ENCODE assay signal across 8 mouse cellular contexts in genomic region chr1:72710753-72711653, GRCm38 (mm10). TPM values are rescaled to one million over a fixed set of nuclear protein-coding genes. Genes with fewer than 3 reads are reported as not detected.
DNase-seq lines count a peak whose midpoint lies in the region; ATAC-seq and TF ChIP-seq lines count a peak whose summit lies in the region.

Gene Rpl37a, plus strand, starts transcription at chr1:72711290.

- no peaks in the 10 kb centered on the region for H3K9me3 ChIP-seq in embryonic facial prominence, embryonic 15.5 days (replicated peaks)
- no peaks in the 10 kb centered on the region for H3K9me3 ChIP-seq in kidney, embryonic 14.5 days (ENCODE audit: control insufficient read depth, low read length)
- H3K9me3 ChIP-seq in limb, embryonic 15.5 days: no peaks in the 10 kb centered on the region

- peak; percentile 88 for TF ChIP-seq POLR2A in bone marrow, adult 2 months (IDR thresholded peaks at IDR 0.05; ENCODE audit: borderline replicate concordance, control insufficient read depth, low read depth, low read length)

- ATAC-seq in embryonic facial prominence, embryonic 15.5 days (ENCODE audit: insufficient number of reproducible peaks, low FRiP score, low TSS enrichment, low read depth): peak; percentile 93
- peak; percentile 91 for ATAC-seq in kidney, embryonic 14.5 days (ENCODE audit: low FRiP score, low TSS enrichment)
- peak; percentile 85 for ATAC-seq in limb, embryonic 15.5 days (ENCODE audit: insufficient number of reproducible peaks, low FRiP score, low TSS enrichment, low read depth)

- DNase-seq in 416B (ENCODE audit: low read depth): peak; percentile 94
- peak; percentile 93 to 95 for DNase-seq in heart, adult 9 months (ENCODE audit: low spot score in 2 of 2)
- peak; percentile 77 to 86 for DNase-seq in monocyte, adult 2 months (ENCODE audit: low read depth in 1 of 2, low spot score in 2 of 2)
- DNase-seq in spleen, postnatal 36 days (ENCODE audit: low spot score in 2 of 2): peak; percentile 92 to 94

- TF ChIP-seq CTCF in bone marrow, adult 2 months (IDR thresholded peaks at IDR 0.05; ENCODE audit: control insufficient read depth, insufficient read depth, low read length): no peak

- H3K4me1 ChIP-seq in bone marrow, adult 2 months (ENCODE audit: control insufficient read depth, insufficient read depth, low read length): no peaks in the 10 kb centered on the region; the same call in 1 of the 2 replicates
- H3K4me1 ChIP-seq in embryonic facial prominence, embryonic 15.5 days: peaks cover 17% of the 10 kb centered on the region
- H3K4me1 ChIP-seq in kidney, embryonic 14.5 days (ENCODE audit: control insufficient read depth, insufficient read depth, low read length): peaks cover 19% of the 10 kb centered on the region
- H3K4me1 ChIP-seq in limb, embryonic 15.5 days: peaks cover 15% of the 10 kb centered on the region

- WGBS in bone marrow, adult 2 months: 3% methylated on average over 68 of the region's 68 CpGs
- WGBS in embryonic facial prominence, embryonic 15.5 days: 2% methylated on average over 68 of the region's 68 CpGs
- WGBS in kidney, embryonic 14.5 days: 3% methylated on average over 68 of the region's 68 CpGs
- 3% methylated on average over 68 of the region's 68 CpGs for WGBS in limb, embryonic 15.5 days

- H3K4me3 ChIP-seq in bone marrow, adult 2 months (replicated peaks; ENCODE audit: control insufficient read depth, low read depth, low read length): peak within 1 kb of the TSS; percentile 83
- H3K4me3 ChIP-seq in embryonic facial prominence, embryonic 15.5 days (replicated peaks): peak within 1 kb of the TSS; percentile 70
- H3K4me3 ChIP-seq in kidney, embryonic 14.5 days (ENCODE audit: low read length): peak within 1 kb of the TSS; percentile 62
- peak within 1 kb of the TSS; percentile 58 for H3K4me3 ChIP-seq in limb, embryonic 15.5 days

- no peaks in the 10 kb centered on the region for H3K27me3 ChIP-seq in embryonic facial prominence, embryonic 15.5 days
- no peaks in the 10 kb centered on the region for H3K27me3 ChIP-seq in kidney, embryonic 14.5 days (ENCODE audit: control insufficient read depth, insufficient read depth, low read length)
- H3K27me3 ChIP-seq in limb, embryonic 15.5 days: no peaks in the 10 kb centered on the region

- H3K27ac ChIP-seq in bone marrow, adult 2 months (ENCODE audit: control insufficient read depth, insufficient read depth, low read depth, low read length, poor library complexity): peak within 1 kb of the TSS; percentile 80
- peak within 1 kb of the TSS; percentile 95 for H3K27ac ChIP-seq in embryonic facial prominence, embryonic 15.5 days (replicated peaks)
- peak within 1 kb of the TSS; percentile 92 for H3K27ac ChIP-seq in kidney, embryonic 14.5 days (ENCODE audit: low read depth, low read length)
- peak within 1 kb of the TSS; percentile 94 for H3K27ac ChIP-seq in limb, embryonic 15.5 days

- peak within 1 kb of the TSS; percentile 76 for H3K4me2 ChIP-seq in embryonic facial prominence, embryonic 15.5 days (replicated peaks)
- H3K4me2 ChIP-seq in kidney, embryonic 14.5 days (replicated peaks; ENCODE audit: low read depth, low read length): peak within 1 kb of the TSS; percentile 58
- H3K4me2 ChIP-seq in limb, embryonic 15.5 days: peak within 1 kb of the TSS; percentile 62

- H3K9ac ChIP-seq in embryonic facial prominence, embryonic 15.5 days: peak within 1 kb of the TSS; percentile 84
- H3K9ac ChIP-seq in kidney, embryonic 14.5 days (ENCODE audit: low read depth, low read length): peak within 1 kb of the TSS; percentile 77
- peak within 1 kb of the TSS; percentile 73 for H3K9ac ChIP-seq in limb, embryonic 15.5 days

- H3K36me3 ChIP-seq in embryonic facial prominence, embryonic 15.5 days: peaks cover 29% of the 10 kb centered on the region
- H3K36me3 ChIP-seq in kidney, embryonic 14.5 days (ENCODE audit: control insufficient read depth, insufficient read depth, low read length): peaks cover 31% of the 10 kb centered on the region
- H3K36me3 ChIP-seq in limb, embryonic 15.5 days: peaks cover 32% of the 10 kb centered on the region

RNA-seq across cellular contexts. Expression of gene Rpl37a, which starts in this region (rescaled TPM):
- polyA plus RNA-seq in bone marrow, adult 2 months (2011; ENCODE audit: insufficient read depth, insufficient read length, low replicate concordance, missing spikeins): 705 and 1,372 TPM in 2 replicates
- polyA plus RNA-seq in embryonic facial prominence, embryonic 15.5 days (2015; fragmentation: Nextera tagmentation; extraction: Ambion mirVana): 1,883 and 1,967 TPM in 2 replicates
- polyA plus RNA-seq in kidney, embryonic 14.5 days (2014; fragmentation: Nextera tagmentation; extraction: Ambion mirVana): 2,102 and 2,490 TPM in 2 replicates
- 1,437 and 1,953 TPM in 2 replicates for polyA plus RNA-seq in limb, embryonic 15.5 days (2015; fragmentation: Nextera tagmentation; extraction: Ambion mirVana)

Comparison
In these comparisons a context has a peak if more than half of its experiments do, and no peak if none do; other contexts are left out.
1. Peak in every context shown above with its lines: DNase-seq, ATAC-seq, H3K4me3 ChIP-seq and H3K27ac ChIP-seq.